Mouse (Mus musculus) urinary bladder, postnatal 36 days (tissue): ENCODE results near the gene Arrdc3.

ENCODE experiments used
- DNase-seq, 2 experiments: peaks; one replicate each; pipeline ENCODE4 v3.0.0; 2022; ENCODE audit warnings: low spot score in 2 of 2, mixed read lengths in 1 of 2

The Arrdc3 gene

GRCm38 (mm10) chr13:80883190-80883589 lies at the start of gene Arrdc3:
Gene Arrdc3, plus strand, starts transcription at chr13:80883384.
- peak; percentile 92 to 96 for DNase-seq

GRCm38 (mm10) chr13:80862215-80862614 lies 21.0 kb upstream of the Arrdc3 start:
- peak; percentile 35 to 59 for DNase-seq

- no peak for DNase-seq
Observed at GRCm38 (mm10) chr13:80864195-80864594, 19.0 kb upstream of the Arrdc3 start.

GRCm38 (mm10) chr13:80875126-80875525 lies 8.1 kb upstream of the Arrdc3 start:
- DNase-seq, result no peak

GRCm38 (mm10) chr13:80880756-80881155 lies 2.4 kb upstream of the Arrdc3 start:
- no peak for DNase-seq

GRCm38 (mm10) chr13:80881722-80882500 lies 1.3 kb upstream of the Arrdc3 start:
- DNase-seq, result peak; percentile 9 to 17

- DNase-seq, result peak in 1 of 2 experiments; percentile 68
Observed at GRCm38 (mm10) chr13:80882716-80883135, 458 bp upstream of the Arrdc3 start.

GRCm38 (mm10) chr13:80883649-80884376 lies 629 bp downstream of the Arrdc3 start:
- no peak for DNase-seq

GRCm38 (mm10) chr13:80884377-80884983 lies 1.3 kb downstream of the Arrdc3 start:
- peak; percentile 31 to 45 for DNase-seq

- DNase-seq, result peak; percentile 86 to 93
Observed at GRCm38 (mm10) chr13:80885103-80885833, 2.1 kb downstream of the Arrdc3 start.

GRCm38 (mm10) chr13:80885834-80886663 lies 2.9 kb downstream of the Arrdc3 start:
- peak; percentile 91 to 92 for DNase-seq

- DNase-seq, result no peak
Observed at GRCm38 (mm10) chr13:80886664-80887210, 3.6 kb downstream of the Arrdc3 start.

- DNase-seq, result no peak
Observed at GRCm38 (mm10) chr13:80887842-80888241, 4.7 kb downstream of the Arrdc3 start.

- peak in 1 of 2 experiments; percentile 6 for DNase-seq
Observed at GRCm38 (mm10) chr13:80894928-80895327, 11.7 kb downstream of the Arrdc3 start.

GRCm38 (mm10) chr13:80897411-80897810 lies 14.2 kb downstream of the Arrdc3 start:
- no peak for DNase-seq

GRCm38 (mm10) chr13:80898095-80898494 lies 14.9 kb downstream of the Arrdc3 start:
- no peak for DNase-seq

GRCm38 (mm10) chr13:80899435-80900029 lies 16.3 kb downstream of the Arrdc3 start:
- no peak for DNase-seq

GRCm38 (mm10) chr13:80901432-80901831 lies 18.2 kb downstream of the Arrdc3 start:
- DNase-seq, result no peak

GRCm38 (mm10) chr13:80902796-80903195 lies 19.6 kb downstream of the Arrdc3 start:
- DNase-seq, result no peak

GRCm38 (mm10) chr13:80913361-80913760 lies 30.2 kb downstream of the Arrdc3 start:
- no peak for DNase-seq
